Mouse (Mus musculus): ENCODE results near the gene Mark3. TPM values are rescaled to one million over a fixed set of nuclear protein-coding genes. Genes with fewer than 3 reads are reported as not detected.
"Not testable (repeated sequence)": the region's sequence is repeated elsewhere in the genome, so short reads cannot be mapped to it uniquely, and the experiment has no call there.

Mark3 gene
- total RNA-seq (2021): 10 to 100 TPM; 65.2 to 72.1 TPM
- long read RNA-seq, experiment 1, transcript Mark3-206 (18 exons, 2,807 nt): major isoform, 73 of 113 reads
- long read RNA-seq, experiment 1, partial matches to known transcripts: 4 of 113 reads
- long read RNA-seq, experiment 1, other reads (novel, unspliced or antisense): 34 of 113 reads
- long read RNA-seq, experiment 2, transcript Mark3-206 (18 exons, 2,807 nt): major isoform, 76 of 100 reads
- long read RNA-seq, experiment 2, partial matches to known transcripts: 4 of 100 reads
- long read RNA-seq, experiment 2, other reads (novel, unspliced or antisense): 18 of 100 reads

DNA sequence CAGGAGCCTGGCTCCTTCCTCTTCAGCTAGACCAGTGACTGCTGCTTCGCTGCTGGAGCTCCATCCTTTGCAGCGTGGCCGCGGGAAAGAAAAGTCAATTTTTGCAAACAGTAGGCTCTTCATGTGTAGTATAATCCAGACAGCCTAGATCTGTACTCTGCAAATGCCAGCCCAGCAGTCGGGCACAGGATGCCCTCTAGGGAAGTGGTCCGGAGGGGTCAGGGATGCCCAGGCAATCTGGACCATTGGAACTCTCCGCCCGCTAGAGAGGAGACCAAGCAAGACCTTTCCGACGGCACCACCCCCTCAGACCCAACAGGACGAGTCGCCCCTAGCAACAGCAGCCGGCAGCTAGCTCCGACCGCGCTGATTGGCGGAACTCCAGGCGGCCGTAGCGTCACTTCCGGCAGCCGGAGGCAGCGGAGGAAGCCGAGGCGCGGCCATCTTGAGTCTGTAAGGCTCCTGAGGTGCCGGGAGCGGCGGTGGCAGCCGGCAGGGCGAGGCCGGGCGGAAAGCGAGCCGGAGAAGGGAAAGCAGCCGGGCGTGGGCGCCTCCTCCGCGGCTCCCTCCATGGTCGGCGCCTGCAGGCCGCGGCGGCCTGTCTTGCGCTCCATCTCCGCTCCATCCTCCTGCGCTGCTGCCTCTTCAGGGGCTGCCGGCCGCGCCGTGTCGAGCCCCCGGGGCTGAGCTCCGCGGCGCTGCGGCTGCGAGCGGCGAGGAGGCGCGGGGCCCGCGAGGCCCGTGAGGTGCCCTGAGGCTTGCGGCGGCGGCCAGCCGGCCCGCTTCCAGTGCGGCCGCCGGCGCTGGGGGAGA, at the start of gene Mark3:
Gene Mark3 (plus strand): TSS at position 450 of the 813 bp plus-strand sequence.
- intact Hi-C loops (cut with DNase I): loop anchor here (2.0 kb wide), 1 partner anchor 35 kb away; the partner anchor contains the start of gene Eif5
- DNase-seq: peak; percentile 98 to 99

DNA sequence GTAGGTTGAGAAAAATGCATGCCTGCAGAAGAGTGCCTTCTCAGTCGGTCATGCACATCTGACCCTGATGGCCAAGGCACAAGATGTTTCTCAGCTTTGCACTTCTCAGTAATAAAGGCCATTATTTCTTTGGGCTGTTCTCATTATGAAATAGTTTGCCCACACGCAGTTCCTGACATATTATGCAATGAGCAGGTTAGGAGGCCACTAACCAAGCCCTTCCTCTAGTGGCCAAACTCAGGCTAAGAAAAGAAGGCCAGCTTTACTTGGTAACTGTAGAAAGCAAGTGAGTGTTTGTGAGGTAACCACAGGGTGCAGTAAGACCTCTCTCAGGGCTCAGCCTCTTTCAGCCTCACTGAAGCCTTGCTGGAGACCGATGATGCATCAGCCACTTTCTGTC, 49.4 kb upstream of the Mark3 start:
- intact Hi-C loops (cut with DNase I): no loop called here
- no peak for DNase-seq

DNA sequence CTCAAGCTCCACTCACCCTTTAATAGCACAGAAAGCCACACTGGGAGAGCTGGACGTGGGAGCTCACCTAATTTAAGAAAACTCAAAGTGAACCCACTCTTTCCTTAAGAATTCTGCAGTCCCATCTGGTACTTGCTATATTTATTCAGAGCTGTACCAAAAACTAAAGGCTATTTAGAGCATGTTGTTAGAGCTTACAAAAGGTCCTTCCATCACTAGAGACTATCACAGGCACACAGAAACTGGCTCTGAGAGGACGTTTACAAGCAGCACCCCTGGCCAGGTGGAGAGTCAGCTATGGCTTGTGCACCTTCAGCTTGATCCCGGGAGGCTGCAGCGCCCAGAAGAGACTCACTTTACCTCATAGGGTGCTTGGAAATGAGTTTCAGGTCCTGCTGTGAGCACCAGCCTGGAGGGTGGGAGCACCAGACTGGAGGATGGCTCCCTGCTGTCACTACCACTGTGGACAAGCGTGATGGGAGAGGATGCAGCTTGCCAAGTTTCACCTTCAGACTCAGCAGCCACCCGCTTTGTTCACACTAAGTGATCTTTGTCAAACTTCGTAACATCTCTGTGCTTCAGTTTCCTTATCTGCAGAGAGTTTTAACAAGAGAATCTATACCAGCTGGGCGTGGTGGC, 46.6 kb upstream of the Mark3 start:
- intact Hi-C loops (cut with DNase I): no loop called here
- no peak for DNase-seq

- DNase-seq: no peak
- intact Hi-C loops (cut with DNase I): no loop called here
Measured at GRCm38 (mm10) chr12:111529192-111529591, 45.1 kb upstream of the Mark3 start.

DNA sequence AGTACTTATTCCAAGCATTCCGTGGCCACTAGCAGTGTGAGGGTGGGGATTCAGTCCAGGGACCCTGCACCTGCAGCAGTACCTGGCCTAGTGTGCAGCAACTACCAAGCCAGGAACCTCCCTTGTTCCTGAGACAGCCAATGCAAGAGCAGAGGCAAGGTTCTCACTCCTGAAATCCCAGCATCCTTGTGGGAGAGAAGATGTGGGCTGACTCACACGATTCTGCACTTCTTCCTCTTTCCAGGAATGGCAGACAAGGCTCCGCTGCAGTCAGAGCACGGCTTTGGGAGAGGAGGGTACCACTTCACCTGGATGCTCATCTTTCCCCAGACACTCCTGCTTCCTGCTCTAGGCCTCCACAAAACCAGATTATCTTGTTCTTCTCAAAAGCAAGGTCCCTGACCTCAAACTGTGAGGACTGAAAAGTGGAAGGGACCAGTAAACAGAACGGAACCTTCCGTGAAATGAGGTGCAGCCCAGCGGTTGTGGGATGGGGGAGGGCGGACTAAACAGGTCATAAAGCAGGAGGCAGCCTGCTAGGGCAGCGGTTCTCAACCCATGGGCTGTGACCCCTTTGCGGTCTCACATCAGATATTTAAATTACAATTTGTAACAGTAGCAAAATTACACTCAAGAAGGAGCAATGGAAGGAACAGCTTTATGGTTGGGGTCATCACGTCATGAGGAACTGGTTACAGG, 41.1 kb upstream of the Mark3 start:
- intact Hi-C loops (cut with DNase I): no loop called here
- no peak for DNase-seq

DNA sequence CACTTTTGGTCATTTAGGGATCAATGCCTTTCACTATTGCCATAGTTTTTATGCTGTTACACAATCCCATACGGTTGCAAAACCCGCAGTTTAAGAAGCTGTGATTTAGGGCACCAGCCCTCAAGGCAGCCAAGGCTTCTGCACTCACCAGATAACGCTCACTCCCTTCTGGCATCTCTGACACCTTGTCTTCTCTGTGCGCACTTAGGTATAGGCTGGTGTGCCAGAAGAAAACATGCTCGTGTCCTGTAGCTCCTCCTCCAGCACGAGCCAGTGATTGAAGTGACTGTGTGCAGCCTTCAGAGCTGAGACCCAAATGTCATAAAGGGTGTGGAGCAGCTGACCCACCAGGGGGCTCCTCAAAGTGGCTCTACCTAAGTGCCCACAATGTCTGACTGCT, 39.0 kb upstream of the Mark3 start:
- DNase-seq: no peak
- intact Hi-C loops (cut with DNase I): no loop called here

DNA sequence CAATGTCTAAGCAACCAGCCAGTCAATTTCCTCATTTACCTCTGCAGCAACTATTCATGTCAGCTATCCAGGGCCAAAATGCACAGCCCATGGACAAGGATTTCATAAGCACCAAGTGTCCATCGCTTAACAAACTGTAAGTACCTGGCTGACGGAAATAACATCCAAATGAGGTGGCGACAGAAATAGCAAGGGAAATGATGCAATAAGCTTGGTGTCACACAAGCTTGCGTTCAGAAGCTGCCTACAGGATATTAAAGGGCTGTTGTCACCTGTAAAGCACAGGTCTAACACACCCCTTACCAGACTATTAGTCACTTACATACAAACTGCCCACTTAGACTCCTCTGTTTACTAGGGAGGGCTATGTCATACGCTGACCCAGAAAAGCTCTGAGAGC, 38.6 kb upstream of the Mark3 start:
- DNase-seq: no peak
- intact Hi-C loops (cut with DNase I): no loop called here

GRCm38 (mm10) chr12:111536746-111537145, 37.6 kb upstream of the Mark3 start:
- no peak for DNase-seq
- intact Hi-C loops (cut with DNase I): no loop called here

GRCm38 (mm10) chr12:111537341-111537740, 37.0 kb upstream of the Mark3 start:
- intact Hi-C loops (cut with DNase I): no loop called here

DNA sequence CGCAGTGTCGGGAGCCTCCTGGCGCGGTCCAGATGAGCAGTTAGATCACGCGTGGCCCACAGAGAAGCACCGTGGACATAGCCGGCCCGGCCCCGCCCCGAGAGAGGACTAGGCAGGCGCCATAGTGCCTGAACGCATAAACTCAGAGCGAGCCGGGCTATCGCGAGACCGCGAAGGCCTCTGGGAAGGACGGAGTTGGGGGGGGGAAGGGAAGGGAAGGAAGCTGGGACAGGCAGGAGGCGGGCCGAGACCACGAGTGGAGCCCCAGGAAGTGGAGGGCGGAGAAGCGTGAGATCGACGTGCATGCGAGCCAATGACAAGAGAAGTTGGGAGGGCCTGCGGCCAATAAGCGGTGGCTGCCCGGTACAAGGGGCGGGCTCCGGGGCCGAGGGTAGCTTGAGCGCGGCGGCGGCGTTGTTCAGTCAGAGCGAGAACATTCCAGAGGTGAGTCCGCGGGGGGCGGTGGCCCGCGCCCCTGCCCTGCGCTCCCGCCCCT, 36.5 kb upstream of the Mark3 start, which contains the start of gene Eif5:
Gene Eif5 (plus strand): TSS at position 221 of the 496 bp plus-strand sequence.
- peak; percentile 99 for DNase-seq
- intact Hi-C loops (cut with DNase I): loop anchor here (2.0 kb wide), 1 partner anchor 37 kb away; the partner anchor contains the start of gene Mark3

More at GRCm38 (mm10) chr12:111537341-111537740, 37.0 kb upstream of the Mark3 start:
- peak in 1 of 2 experiments; percentile 54 for DNase-seq

DNA sequence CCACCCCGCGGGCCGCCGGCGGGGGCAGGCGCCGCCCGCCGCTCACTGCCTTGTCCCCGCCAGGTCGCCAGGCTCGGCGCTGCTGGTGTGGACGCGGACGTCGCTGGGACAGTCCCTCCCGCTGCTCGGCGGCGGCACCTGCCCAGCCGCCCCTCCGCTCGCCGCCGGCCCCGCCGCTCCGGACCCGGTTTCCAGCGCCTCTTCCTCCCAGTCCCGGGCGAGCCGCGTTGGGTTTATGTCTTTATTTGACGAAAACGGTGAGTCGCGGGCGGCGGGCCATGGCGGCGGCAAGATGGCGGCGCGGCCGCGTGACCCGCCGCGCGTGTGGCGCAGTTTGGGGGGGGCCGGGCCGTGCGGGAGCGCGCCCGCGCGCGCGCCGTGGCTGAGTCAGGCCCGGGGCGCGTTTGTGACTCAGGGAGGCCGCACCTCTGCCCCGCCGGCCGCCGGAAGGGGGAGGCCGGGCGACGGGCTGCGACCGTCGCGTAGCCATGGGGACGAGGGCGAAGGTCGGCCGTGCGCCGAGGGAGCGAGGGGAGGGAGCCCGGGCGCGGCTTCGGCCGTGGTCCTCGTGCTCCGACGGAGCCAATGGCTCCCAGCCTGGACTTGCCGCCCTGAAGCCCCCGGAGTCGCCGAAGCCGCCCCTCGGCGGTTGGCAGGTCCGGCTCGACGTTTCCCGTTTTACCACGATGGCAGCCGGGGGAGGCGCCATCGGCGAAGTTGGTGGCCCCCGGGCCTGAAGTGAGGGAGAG, 35.9 kb upstream of the Mark3 start:
- intact Hi-C loops (cut with DNase I): loop anchor here (2.0 kb wide), 1 partner anchor 36 kb away; the partner anchor contains the start of gene Mark3
- DNase-seq: peak; percentile 87 to 91

- intact Hi-C loops (cut with DNase I): loop anchor here (2.0 kb wide), 1 partner anchor 36 kb away; the partner anchor contains the start of gene Mark3
- no peak for DNase-seq
Measured at GRCm38 (mm10) chr12:111539041-111539345, 35.3 kb upstream of the Mark3 start.

DNA sequence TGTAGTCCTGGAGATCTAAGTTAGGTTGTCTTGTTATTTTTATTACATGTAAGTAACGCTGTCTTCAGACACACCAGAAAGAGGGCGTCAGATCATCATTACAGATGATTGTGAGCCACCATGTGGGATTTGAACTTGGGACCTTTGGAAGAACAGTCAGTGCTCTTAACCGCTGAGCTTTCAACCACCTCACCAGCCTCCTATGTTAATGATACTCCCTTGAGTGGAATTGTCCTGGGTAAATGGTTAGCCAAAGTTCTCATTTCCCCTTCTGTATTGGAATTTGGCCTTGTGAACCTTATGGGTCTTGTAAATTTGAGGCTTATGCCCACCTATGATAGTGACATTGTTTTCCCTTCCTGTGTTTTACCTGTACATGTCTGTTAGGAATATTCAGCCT, 27.3 kb upstream of the Mark3 start:
- intact Hi-C loops (cut with DNase I): no loop called here
- no peak for DNase-seq

DNA sequence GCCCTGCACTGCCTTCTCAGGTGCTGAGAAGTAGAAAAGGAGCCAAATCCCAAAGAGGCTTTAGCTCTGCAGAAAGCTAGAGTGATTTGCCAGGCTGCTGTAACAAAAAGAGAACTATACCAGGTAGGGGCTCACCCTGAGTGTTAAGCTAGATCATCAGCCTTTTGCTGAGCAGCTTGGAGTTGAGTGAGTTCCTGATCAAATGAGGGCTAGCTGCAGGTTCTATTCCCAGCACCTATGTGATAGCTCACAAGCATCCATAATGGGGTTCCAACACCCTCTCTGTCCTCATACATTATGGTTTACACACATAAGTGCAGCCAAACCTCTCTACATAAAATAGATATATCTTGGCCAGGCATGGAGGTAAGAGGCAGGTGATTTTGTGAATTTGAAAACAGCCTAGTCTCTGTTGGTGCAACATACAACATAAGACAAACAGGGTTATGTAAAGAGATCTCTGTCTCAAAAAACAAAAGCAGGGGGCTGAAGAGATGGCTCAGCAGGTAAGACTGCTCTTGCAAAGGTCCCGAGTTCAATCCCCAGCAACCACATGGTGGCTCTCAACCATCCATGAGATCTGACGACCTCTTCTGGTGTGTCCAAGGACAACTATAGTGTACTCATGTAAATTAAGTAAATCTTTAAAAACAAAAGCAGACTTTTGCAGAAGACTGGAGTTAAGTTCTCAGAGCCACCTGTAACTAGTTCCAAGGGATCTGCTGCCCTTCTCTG, 25.6 kb upstream of the Mark3 start:
- no peak for DNase-seq
- intact Hi-C loops (cut with DNase I): no loop called here

DNA sequence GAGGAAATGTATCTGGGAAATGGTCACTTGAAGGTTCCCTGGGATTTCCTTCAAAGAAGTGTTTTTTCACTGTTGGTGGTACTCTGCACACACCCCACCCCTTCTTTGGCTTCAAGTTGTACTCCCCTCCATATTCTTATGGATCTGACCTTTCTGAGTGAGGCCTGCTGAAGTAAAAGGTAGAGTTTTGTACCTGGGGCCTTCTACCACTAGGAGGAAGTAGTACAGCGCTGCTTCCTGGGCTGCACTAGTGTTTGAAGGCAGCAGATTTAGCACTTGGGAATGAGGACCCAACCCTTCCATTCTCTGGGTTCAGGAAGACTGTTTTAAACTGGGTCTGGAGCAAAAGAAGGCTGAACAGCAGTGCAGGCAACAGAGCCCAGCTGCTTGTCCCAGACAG, 23.6 kb upstream of the Mark3 start:
- DNase-seq: no peak
- intact Hi-C loops (cut with DNase I): loop anchor here (5.0 kb wide), 1 partner anchor 97 kb away; no protein-coding TSS in a partner anchor

DNA sequence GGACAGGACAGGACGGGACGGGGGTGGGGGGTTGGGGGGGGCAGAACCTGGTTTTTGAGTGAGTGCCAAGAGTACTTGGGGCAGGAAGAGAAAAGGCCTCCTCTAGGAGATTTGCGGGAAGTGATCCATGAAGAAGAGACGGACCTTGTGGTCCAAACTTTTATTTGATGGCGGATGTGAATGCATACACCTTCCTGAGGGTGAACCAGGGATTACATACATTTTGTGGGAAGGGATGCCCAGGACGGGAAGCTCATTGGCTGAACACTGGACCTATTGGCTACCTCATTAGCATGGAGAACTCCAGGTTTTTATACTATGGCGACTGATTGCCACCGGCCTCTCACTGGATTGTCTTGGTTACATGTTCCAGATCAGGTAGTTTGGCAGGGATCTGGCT, 22.0 kb upstream of the Mark3 start:
- no peak for DNase-seq
- intact Hi-C loops (cut with DNase I): loop anchor here (5.0 kb wide), 1 partner anchor 95 kb away; no protein-coding TSS in a partner anchor

GRCm38 (mm10) chr12:111555357-111555756, 19.0 kb upstream of the Mark3 start:
- DNase-seq: no peak
- intact Hi-C loops (cut with DNase I): no loop called here

DNA sequence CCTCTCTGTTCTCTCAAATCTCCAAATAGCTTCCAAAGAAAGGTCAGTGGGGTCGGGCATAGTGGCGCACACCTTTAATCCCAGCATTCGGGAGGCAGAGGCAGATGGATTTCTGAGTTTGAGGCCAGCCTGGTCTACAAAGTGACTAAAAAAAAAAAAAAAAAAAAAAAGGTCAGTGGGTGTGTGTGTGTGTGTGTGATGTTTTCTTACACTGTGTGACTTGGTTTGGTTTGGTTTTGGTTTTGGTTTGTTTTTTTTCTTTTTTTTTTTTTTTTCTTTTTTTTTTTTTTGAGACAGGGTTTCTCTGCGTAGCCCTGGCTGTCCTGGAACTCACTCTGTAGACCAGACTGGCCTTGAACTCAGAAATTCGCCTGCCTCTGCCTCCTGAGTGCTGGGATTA, 18.4 kb upstream of the Mark3 start:
- DNase-seq; intact Hi-C loops (cut with DNase I): not testable (repeated sequence)

- intact Hi-C loops (cut with DNase I): no loop called here
- no peak for DNase-seq
Measured at GRCm38 (mm10) chr12:111557538-111557937, 16.8 kb upstream of the Mark3 start.

Measured in heart, postnatal 14 days (tissue).